Mouse (Mus musculus): ENCODE measurements around the gene Sp1.

GRCm38 (mm10) chr15:102386640-102387039 is 19.3 kb upstream of the Sp1 start:
- TF ChIP-seq ZMIZ1 (IDR thresholded peaks at IDR 0.05; ENCODE audit: low read depth, low read length) (no peak), BHLHE40 (IDR thresholded peaks at IDR 0.05; ENCODE audit: borderline replicate concordance, low read depth, low read length) (no peak), POLR2A (IDR thresholded peaks at IDR 0.05; ENCODE audit: control insufficient read depth in 1 of 2, insufficient read depth in 1 of 2, low read depth in 1 of 2, low read length in 2 of 2, poor library complexity in 1 of 2) (no peak), CTCF (IDR thresholded peaks at IDR 0.05 in 2 of 3, conservative IDR thresholded peaks at IDR 0.05 in 1 of 3; ENCODE audit: control insufficient read depth in 1 of 3, insufficient read depth in 1 of 3, low read depth in 2 of 3, low read length in 3 of 3, poor library complexity in 1 of 3, severe bottlenecking in 1 of 3) (no peak), TCF12 (IDR thresholded peaks at IDR 0.05; ENCODE audit: low read depth, low read length) (no peak), ELF1 (IDR thresholded peaks at IDR 0.05; ENCODE audit: low read depth, low read length) (no peak), MAZ (IDR thresholded peaks at IDR 0.05; ENCODE audit: low read depth, low read length) (no peak), CHD2 (IDR thresholded peaks at IDR 0.05; ENCODE audit: low read length) (no peak), POLR2AphosphoS2 (IDR thresholded peaks at IDR 0.05; ENCODE audit: low read length) (no peak), MAX (IDR thresholded peaks at IDR 0.05; ENCODE audit: low read length) (no peak), NRF1 (IDR thresholded peaks at IDR 0.05; ENCODE audit: insufficient read depth, low read depth, low read length, poor library complexity, severe bottlenecking) (no peak), NELFE (IDR thresholded peaks at IDR 0.05; ENCODE audit: low read depth, low read length) (no peak), UBTF (IDR thresholded peaks at IDR 0.05; ENCODE audit: borderline replicate concordance, insufficient read depth, low read depth, low read length) (no peak), ETS1 (IDR thresholded peaks at IDR 0.05; ENCODE audit: low read depth, low read length) (no peak)
